Mouse (Mus musculus) myocyte (in vitro differentiated cells): ENCODE results near the gene Cdpf1.

Source experiments
- CEBPB ChIP-seq: IDR thresholded peaks from 2 replicates; pipeline ENCODE4 v1.6.1; 2011; ENCODE audit warnings: mild to moderate bottlenecking, moderate library complexity; ENCODE audit not compliant: poor library complexity, insufficient read depth, severe bottlenecking
- E2F4 ChIP-seq: IDR thresholded peaks from one replicate; pipeline ENCODE4 v1.6.1; 2011; ENCODE audit warnings: mild to moderate bottlenecking, control low read depth, moderate library complexity; ENCODE audit not compliant: insufficient read depth
- MAX ChIP-seq: IDR thresholded peaks from one replicate; pipeline ENCODE4 v1.6.1; 2011; ENCODE audit warnings: low read depth, mild to moderate bottlenecking, control low read depth
- MYOD1 ChIP-seq, 3 experiments: IDR thresholded peaks; one replicate each; pipeline ENCODE4 v1.6.1; 2011; ENCODE audit warnings: control low read depth in 2 of 3, low read depth in 2 of 3, mild to moderate bottlenecking in 2 of 3, moderate library complexity in 1 of 3; ENCODE audit not compliant: insufficient read length in 2 of 3, control insufficient read depth in 1 of 3
- MYOG ChIP-seq, 3 experiments: IDR thresholded peaks; one replicate each; pipeline ENCODE4 v1.6.1; 2011; ENCODE audit warnings: control low read depth in 2 of 3, low read depth in 2 of 3, mild to moderate bottlenecking in 2 of 3; ENCODE audit not compliant: insufficient read length in 2 of 3, control insufficient read depth in 1 of 3, insufficient read depth in 1 of 3
- POLR2A ChIP-seq: IDR thresholded peaks from one replicate; pipeline ENCODE4 v1.6.1; 2011; ENCODE audit warnings: low read depth, mild to moderate bottlenecking, control low read depth, moderate library complexity; ENCODE audit not compliant: insufficient read length
- POLR2AphosphoS2 ChIP-seq: IDR thresholded peaks from one replicate; pipeline ENCODE4 v1.6.1; 2011; ENCODE audit warnings: low read depth, control low read depth; ENCODE audit not compliant: insufficient read length
- REST ChIP-seq: IDR thresholded peaks from one replicate; pipeline ENCODE4 v1.6.1; 2011; ENCODE audit warnings: mild to moderate bottlenecking, control low read depth, moderate library complexity; ENCODE audit not compliant: insufficient read depth, insufficient read length
- TCF12 ChIP-seq: IDR thresholded peaks from one replicate; pipeline ENCODE4 v1.6.1; 2011; ENCODE audit warnings: mild to moderate bottlenecking, control low read depth; ENCODE audit not compliant: poor library complexity, insufficient read depth, severe bottlenecking
- TCF3 ChIP-seq: IDR thresholded peaks from one replicate; pipeline ENCODE4 v1.6.1; 2011; ENCODE audit warnings: low read depth, control low read depth; ENCODE audit not compliant: insufficient read length
- USF1 ChIP-seq: IDR thresholded peaks from one replicate; pipeline ENCODE4 v1.6.1; 2011; ENCODE audit warnings: low read depth, mild to moderate bottlenecking, control low read depth, moderate library complexity

GRCm38 (mm10) chr15:85832599-85832998, 21.1 kb upstream of the Cdpf1 start:
- TF ChIP-seq USF1: no peak
- TF ChIP-seq POLR2A: no peak
- TF ChIP-seq E2F4: no peak
- TF ChIP-seq MYOG (IDR thresholded peaks at IDR 0.05; ENCODE audit: control insufficient read depth in 1 of 3, insufficient read depth in 1 of 3, insufficient read length in 2 of 3, low read depth in 2 of 3): no peak
- TF ChIP-seq CEBPB: no peak
- TF ChIP-seq REST: no peak
- no peak for TF ChIP-seq TCF12
- no peak for TF ChIP-seq POLR2AphosphoS2
- TF ChIP-seq MAX: no peak
- no peak for TF ChIP-seq MYOD1 (IDR thresholded peaks at IDR 0.05; ENCODE audit: control insufficient read depth in 1 of 3, insufficient read length in 2 of 3, low read depth in 2 of 3)
- no peak for TF ChIP-seq TCF3
